Mouse (Mus musculus) liver, embryonic 14.5 days (tissue): ENCODE data around the gene Sort1.

Experiments used
- CTCF ChIP-seq: IDR thresholded peaks from 2 replicates; pipeline ENCODE4 v1.5.1; 2016; ENCODE audit warnings: antibody characterized with exemption, low read depth, control low read depth
- EP300 ChIP-seq: IDR thresholded peaks from 2 replicates; pipeline ENCODE4 v1.6.1; 2016; ENCODE audit warnings: antibody characterized with exemption, low read depth

- TF ChIP-seq CTCF (no peak), EP300 (no peak)
These were observed 7.3 kb downstream of the Sort1 start for GRCm38 (mm10) chr3:108291036-108291799.
